Mouse (Mus musculus) gastrocnemius, adult 8-10 months (tissue): ENCODE measurements around the gene Rhbdd1. TPM values are rescaled to one million over a fixed set of nuclear protein-coding genes. Genes with fewer than 3 reads are reported as not detected.

Experiments
- DNase-seq, 2 experiments: peaks; one replicate each; pipeline ENCODE4 v3.0.0; 2022; ENCODE audit warnings: low spot score in 2 of 2
- total RNA-seq, 4 experiments: library from RNA; stranded (reverse); gene quantifications; 2 replicates each; pipeline ENCODE4 v1.2.4; 2022

The Rhbdd1 gene
- total RNA-seq, 4 experiments from 2014 or later: 7.6 to 8.7 (median 8.0) TPM

DNA sequence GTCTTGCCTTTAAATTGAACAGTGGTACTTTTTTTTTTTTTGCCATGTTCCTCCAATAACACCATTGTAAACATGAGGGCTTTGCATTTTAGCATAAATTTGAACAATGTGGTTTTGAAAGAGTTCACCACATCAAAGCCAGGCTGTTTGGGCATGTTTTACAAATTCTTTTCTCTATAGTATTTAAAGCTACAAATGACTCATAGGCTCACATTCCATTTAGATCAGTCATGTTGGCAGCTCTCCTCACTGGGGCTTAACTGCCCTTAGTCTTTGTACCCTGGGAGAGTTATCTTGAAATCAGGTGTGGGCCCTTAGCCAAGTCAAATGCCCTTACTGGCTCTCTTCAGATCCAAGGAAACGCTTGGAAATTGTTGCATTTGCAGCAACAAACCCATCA, 112.8 kb downstream of the Rhbdd1 start:
- DNase-seq: no peak

DNA sequence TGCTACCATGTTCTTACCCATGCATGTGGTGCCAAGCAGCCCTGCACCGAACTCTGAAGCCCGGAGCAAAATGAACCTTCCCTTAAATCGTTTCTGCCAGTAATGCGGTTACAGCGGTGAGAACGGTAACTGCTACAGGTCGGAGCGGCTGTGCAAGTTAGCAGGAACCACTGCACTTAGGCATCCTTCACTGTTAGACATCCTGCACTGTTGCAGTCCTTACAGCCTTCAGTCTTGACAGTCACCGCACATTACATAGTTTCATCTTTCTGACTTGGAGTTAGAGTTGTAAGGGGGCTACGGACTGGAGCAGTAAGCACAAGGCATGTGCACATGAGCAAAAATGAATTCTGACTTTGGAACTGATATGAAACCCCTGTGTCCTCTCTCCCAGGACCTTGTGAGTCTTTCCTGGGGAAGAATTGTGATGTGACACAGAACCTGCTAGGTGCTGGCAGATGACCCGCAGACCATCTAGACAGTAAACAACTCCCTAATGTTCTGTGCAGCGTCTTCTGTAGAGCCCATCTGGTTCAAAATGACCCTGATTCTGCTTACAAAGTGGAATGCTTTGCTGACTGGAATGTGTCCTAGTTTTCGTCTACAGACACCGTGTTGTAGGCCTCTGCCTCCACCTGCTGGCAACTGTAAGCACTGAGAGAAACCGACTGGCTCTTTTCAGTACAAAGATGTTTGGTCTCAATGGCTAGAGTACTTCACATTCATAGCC, 116.8 kb downstream of the Rhbdd1 start:
- peak; percentile 33 to 37 for DNase-seq

GRCm38 (mm10) chr1:82433649-82434005, 117.4 kb downstream of the Rhbdd1 start:
- DNase-seq: no peak

DNA sequence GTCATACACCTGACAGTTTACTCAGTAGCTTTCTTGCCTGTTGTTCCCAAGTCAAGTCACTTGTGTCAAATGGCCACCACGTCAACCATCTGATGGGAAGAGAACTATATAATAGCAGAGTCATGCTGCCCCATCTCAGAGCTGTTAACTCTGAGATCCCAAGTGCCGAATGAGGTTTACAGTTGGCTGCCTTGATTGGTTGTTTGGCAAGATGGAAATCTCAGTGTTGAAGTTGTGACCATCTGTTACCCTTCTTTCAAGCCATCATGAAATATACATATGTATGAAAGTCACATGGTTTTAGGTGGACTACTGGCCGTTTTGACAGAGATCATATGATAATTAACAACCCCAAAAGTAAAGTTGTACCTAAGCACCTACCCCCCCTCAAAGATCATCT, 121.0 kb downstream of the Rhbdd1 start:
- no peak for DNase-seq

- peak in 1 of 2 experiments; percentile 15 for DNase-seq
Measured at GRCm38 (mm10) chr1:82440123-82440522, 123.9 kb downstream of the Rhbdd1 start.

DNA sequence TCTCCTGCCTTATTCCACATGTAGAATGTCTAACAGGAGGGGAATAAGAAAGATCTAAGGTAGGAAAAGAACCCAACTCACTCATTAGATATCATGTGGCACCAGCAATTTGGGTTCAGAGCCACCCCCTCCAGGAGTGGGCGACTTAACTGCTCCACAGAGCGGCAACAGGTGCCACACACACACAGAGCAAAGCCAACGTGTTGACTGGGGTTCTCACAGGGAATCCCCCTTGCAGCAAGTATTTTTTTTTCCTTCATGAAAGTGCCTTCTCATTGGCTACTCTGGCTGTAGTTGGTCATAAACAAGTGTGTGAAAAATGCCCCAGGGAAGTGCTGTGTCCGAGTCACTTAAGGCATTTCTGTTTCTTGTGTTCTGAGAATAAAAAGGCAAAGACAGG, 127.3 kb downstream of the Rhbdd1 start:
- DNase-seq: no peak

- peak in 1 of 2 experiments; percentile 16 for DNase-seq
Measured at GRCm38 (mm10) chr1:82446049-82446448, 129.8 kb downstream of the Rhbdd1 start.

DNA sequence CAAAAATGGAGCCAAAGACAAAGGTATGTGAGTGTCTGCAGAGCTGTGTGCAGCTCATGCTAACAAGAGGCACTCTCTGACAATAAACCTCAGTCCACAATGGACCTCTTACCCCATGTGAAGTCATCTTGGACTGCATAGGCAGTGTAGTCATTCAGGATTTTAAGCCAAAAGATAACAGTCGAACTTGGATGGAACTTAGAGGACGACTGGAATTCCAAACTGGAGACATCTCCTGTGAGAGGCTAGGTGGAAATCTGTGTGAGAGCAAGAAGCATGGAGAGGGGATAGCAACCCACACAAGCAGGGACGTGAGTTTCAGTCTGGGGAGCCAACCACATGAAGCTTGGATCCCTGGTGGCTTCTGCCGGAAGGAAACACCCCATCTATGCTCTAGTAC, 133.6 kb downstream of the Rhbdd1 start:
- DNase-seq: no peak

GRCm38 (mm10) chr1:82451927-82452651, 135.8 kb downstream of the Rhbdd1 start:
- DNase-seq: no peak

DNA sequence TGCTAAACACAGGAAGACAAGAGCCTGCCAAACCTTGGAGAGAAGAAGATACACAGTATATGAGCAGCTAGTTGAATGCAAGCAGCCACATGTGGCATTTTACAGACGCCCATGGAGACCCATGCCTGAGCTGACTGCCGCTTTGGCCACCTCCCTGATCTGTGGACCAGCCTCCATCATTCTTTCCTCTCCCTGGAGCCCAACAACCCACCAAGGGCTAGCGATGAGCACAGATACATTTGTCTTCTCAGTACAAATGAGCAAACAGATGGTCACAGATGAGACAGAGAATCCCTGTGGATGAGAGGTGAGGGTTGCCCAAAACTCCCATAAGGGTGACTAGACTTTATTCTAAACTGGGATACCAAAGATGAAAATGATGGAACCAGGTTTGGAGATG, 137.8 kb downstream of the Rhbdd1 start:
- DNase-seq: no peak

DNA sequence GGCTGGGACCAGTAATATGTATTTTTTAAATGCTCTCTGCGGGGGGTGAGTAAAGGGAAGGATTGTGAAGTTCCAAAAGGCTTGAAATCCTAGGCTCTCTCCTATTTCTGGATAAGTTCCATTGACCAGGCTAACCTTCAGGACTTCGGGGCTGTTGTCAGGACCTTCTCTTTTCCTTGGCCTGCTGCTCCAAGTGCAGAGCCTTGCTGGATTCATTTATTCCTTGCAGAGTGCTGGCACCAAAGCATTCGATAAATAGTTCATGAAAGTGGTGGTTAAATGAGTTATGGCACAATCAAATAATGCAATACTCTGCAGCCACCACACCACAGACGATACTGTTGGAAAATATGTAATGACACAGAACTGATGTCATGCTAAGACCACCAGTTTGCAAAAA, 143.1 kb downstream of the Rhbdd1 start:
- DNase-seq: no peak

- DNase-seq: no peak
Measured at GRCm38 (mm10) chr1:82459926-82460325, 143.7 kb downstream of the Rhbdd1 start.

DNA sequence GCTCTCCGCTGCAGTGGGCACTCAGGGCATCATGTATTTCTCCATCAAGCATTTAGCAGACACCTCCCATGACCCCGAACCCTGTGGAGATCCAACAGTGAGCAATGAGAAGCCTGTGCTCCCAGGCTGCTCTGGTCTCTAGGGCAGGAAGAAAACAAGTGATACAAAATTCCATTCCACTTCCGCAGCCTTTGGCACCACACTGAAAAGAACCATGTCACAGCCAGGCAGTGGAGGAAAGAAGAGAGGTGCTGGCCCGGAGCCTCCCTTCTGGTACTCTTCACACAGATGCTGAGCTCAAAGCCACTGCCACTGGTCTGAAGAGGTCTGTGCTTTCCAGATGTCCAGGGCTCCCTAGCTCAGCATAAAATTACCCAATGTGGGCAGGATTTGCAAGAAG, 144.8 kb downstream of the Rhbdd1 start:
- peak; percentile 57 to 60 for DNase-seq

GRCm38 (mm10) chr1:82465321-82465853, 149.1 kb downstream of the Rhbdd1 start:
- no peak for DNase-seq

- no peak for DNase-seq
Measured at GRCm38 (mm10) chr1:82468872-82469271, 152.6 kb downstream of the Rhbdd1 start.

DNA sequence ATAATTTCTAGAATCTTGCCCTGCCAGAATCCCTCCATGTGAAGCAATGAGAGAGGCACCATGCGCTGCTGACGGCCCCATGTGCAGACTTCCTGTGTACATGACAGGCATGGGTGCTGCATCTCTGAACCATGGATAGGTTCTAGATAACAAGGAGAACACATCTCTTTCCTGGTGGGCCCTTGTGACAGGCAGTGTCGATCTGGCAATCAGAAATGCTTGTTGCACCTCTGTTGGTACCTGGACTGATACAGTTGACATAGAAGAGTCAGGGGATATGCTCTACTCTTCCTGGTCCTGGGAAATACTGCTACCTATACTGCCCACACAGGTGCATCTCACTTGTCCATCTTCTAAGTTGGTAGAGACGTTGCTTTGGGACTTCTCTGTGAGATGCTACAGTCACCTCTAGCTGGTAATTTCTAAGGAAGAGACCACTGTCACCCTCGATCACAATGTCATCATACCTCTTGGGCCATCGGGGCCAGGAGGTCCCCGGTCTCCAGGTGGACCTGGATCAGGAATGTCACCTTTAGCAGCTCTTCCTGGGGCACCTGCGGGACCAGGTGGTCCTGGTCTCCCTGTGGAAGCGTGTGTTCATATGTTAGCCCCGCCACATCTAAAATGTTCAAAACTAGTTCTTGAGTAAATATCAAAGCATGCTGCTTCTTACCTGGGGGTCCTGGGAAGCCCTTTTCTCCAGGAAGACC, 154.4 kb downstream of the Rhbdd1 start:
- DNase-seq: no peak

- no peak for DNase-seq
Measured at GRCm38 (mm10) chr1:82473467-82473866, 157.2 kb downstream of the Rhbdd1 start.

GRCm38 (mm10) chr1:82474461-82474961, 158.3 kb downstream of the Rhbdd1 start:
- peak in 1 of 2 experiments; percentile 21 for DNase-seq

DNA sequence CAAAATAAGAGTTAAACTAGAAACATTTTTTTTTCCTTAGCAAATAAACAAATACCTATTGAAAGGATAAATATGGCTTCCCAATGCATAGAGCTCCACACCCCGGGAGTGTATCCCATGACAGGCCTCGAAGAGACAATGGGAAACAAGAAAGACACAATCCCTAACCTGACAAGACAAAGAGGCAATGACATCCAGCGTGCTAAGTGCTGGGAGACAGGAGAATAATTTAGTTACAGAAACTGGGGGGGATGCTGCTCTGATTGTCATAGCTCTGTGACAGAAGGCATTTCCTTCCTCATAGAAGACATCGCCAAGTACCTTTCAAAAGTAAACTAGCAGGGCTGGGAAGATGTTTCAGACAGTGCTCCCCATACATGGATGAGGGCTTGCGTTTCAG, 159.0 kb downstream of the Rhbdd1 start:
- no peak for DNase-seq

DNA sequence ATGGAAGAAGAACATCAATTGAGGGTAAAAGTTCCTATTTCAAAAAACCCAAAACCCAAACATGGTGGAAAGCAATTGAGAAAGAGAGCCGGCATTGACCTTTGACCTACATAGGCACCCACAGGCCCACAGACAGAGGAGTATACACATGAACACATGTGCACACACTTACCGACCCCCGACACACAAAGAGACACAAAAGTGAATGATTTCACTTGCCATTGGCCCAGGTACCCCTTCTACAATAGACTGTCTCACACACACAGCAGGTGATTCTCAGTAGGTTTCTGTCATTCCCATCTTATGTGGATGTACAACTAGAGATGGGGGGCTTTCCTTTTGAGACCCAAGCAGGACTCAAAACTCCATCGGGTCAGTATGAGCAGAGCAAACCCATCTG, 159.6 kb downstream of the Rhbdd1 start:
- DNase-seq: no peak

- DNase-seq: no peak
Measured at GRCm38 (mm10) chr1:82476256-82476655, 160.0 kb downstream of the Rhbdd1 start.

- peak in 1 of 2 experiments; percentile 22 for DNase-seq
Measured at GRCm38 (mm10) chr1:82476746-82477145, 160.5 kb downstream of the Rhbdd1 start.
